Mouse (Mus musculus) midbrain, postnatal 0 days (tissue): ENCODE data around the gene Cabp2. TPM values are rescaled to one million over a fixed set of nuclear protein-coding genes. Genes with fewer than 3 reads are reported as not detected.

Source experiments
- ATAC-seq: fragments of 200-750 bp; cut with Nextera tagmentation; 2 replicates; pipeline ENCODE4 v1.8.0; 2017; ENCODE audit warnings: moderate number of reproducible peaks, mild to moderate bottlenecking, moderate TSS enrichment, moderate library complexity; ENCODE audit not compliant: low FRiP score
- DNase-seq: peaks from one replicate; pipeline ENCODE4 v3.0.0-alpha.2; 2015; ENCODE audit warnings: low spot score
- H3K27ac ChIP-seq: fragments of 300-500 bp; sonication (generic); 2 replicates; pipeline ENCODE4 v1.5.1; 2014; ENCODE audit warnings: low read depth, mild to moderate bottlenecking, low read length, mixed read lengths
- H3K27me3 ChIP-seq: fragments of 300-500 bp; sonication (generic); 2 replicates; pipeline ENCODE4 v1.6.1; 2014; ENCODE audit warnings: low read length, control low read depth, mixed read lengths; ENCODE audit not compliant: insufficient read depth
- H3K36me3 ChIP-seq: fragments of 300-500 bp; sonication (generic); 2 replicates; pipeline ENCODE4 v1.6.1; 2014; ENCODE audit warnings: low read length, control low read depth, mixed read lengths; ENCODE audit not compliant: insufficient read depth
- H3K4me1 ChIP-seq: fragments of 300-500 bp; sonication (generic); 2 replicates; pipeline ENCODE4 v1.6.1; 2014; ENCODE audit warnings: mild to moderate bottlenecking, control low read depth, antibody characterized with exemption, low read length, mixed read lengths; ENCODE audit not compliant: insufficient read depth
- H3K4me2 ChIP-seq: fragments of 300-500 bp; sonication (generic); 2 replicates; pipeline ENCODE4 v1.6.1; 2014; ENCODE audit warnings: low read depth, mild to moderate bottlenecking, low read length, mixed read lengths; ENCODE audit not compliant: poor library complexity, severe bottlenecking
- H3K4me3 ChIP-seq: fragments of 300-500 bp; sonication (generic); 2 replicates; pipeline ENCODE4 v1.5.1; 2014; ENCODE audit warnings: low read depth, mild to moderate bottlenecking, low read length, moderate library complexity
- H3K9ac ChIP-seq: fragments of 300-500 bp; sonication (generic); replicated peaks from 2 replicates; pipeline ENCODE4 v1.6.1; 2014; ENCODE audit warnings: mild to moderate bottlenecking, low read length, moderate library complexity, mixed read lengths; ENCODE audit not compliant: poor library complexity, severe bottlenecking
- H3K9me3 ChIP-seq: fragments of 300-500 bp; sonication (generic); 2 replicates; pipeline ENCODE4 v1.6.1; 2016; ENCODE audit warnings: low read length, control low read depth
- CTCF ChIP-seq: IDR thresholded peaks from 2 replicates; pipeline ENCODE4 v1.5.1; 2016; ENCODE audit warnings: antibody characterized with exemption, mild to moderate bottlenecking
- WGBS: fragments of 180-500 bp; shearing (Covaris S2); extraction: QIAGEN DNeasy Blood & Tissue Kit; methylation state at CpG from one replicate; pipeline ENCODE4 v1.1.7; 2014; 5-methylcytosine and 5-hydroxymethylcytosine counted together
- polyA plus RNA-seq: library from polyadenylated mRNA; unstranded; fragments of >200 nt; fragmentation: Nextera tagmentation; extraction: Ambion mirVana; gene quantifications from 2 replicates; pipeline ENCODE4 v1.2.1, GENCODE M21; 2015
- total RNA-seq: library from RNA; depleted of rRNA; stranded (reverse); fragments of >200 nt; gene quantifications from 2 replicates; pipeline ENCODE4 v1.2.3, GENCODE M21; 2014

The Cabp2 gene
- total and polyA plus RNA-seq, 2 experiments from 2014 or later = not detected

DNA sequence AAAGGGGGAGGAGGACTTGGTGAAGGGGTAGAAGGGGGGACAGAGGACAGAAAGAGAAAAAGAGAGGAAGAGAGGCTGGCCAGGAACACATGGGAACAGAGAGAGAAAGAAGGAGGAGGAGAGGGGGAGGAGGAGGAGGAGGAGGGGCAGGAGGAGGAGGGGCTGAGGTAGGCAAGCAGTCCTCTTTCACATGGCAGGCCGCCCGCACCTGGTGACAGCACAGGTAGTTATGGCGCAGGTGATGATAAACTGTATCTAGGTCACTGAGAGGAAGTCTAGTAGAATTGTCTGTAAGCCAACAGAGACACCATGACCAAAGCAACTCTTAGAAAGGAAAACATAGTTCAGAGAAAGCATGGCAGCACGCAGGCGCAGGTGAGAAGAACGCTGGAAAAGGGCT, 10.0 kb upstream of the Cabp2 start:
- DNase-seq (no peak), ATAC-seq (no peak)
- no peaks in the 10 kb centered on the region for H3K9me3 ChIP-seq
- H3K9ac ChIP-seq = no peak overlapping the region
- no peak overlapping the region for H3K4me3 ChIP-seq
- no peaks in the 10 kb centered on the region for H3K27me3 ChIP-seq
- H3K4me2 ChIP-seq = no peak overlapping the region
- no peaks in the 10 kb centered on the region for H3K36me3 ChIP-seq
- H3K27ac ChIP-seq = no peak overlapping the region
- TF ChIP-seq CTCF = no peak
- WGBS = 93% methylated on average over 6 of the region's 6 CpGs
- no peaks in the 10 kb centered on the region for H3K4me1 ChIP-seq

DNA sequence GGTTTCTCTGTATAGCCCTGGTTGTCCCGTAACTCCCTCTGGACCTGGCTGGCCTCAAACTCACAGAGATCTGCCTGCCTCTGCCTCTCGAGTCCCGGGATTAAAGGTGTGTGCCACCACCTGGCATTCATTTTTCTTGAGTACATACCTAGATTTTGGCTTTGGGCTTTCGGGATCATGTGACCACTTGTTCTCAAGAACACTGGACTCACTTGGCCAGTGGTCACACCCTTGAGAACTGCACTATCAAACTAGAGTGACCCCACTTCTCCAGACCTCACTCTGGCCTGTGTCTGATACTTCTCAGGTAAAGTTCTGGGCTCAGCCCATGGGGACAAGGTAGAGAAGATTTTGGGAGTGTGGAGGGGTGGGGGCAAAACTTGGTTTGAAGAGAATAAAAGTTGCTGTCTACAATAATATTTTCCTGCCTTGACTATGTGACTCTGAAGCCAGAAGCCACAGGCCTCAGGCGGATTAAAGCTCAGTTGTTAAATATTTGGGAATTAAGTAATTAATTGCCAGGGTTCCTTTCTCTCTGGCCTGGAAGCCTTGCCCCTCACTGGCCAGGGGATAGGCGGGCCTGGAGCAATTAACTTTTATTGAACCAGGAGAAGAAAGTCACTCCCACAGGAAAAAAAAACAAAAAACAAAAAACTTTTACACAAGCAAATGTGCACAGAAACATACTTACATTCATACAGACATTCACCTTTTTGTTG, 8.5 kb upstream of the Cabp2 start:
- Histone ChIP-seq H3K9me3 (no peaks in the 10 kb centered on the region), H3K27me3 (no peaks in the 10 kb centered on the region), H3K36me3 (no peaks in the 10 kb centered on the region), H3K9ac (no peak overlapping the region), H3K4me3 (no peak overlapping the region), H3K27ac (no peak overlapping the region), H3K4me2 (no peak overlapping the region), H3K4me1 (no peaks in the 10 kb centered on the region)
- WGBS = 87% methylated on average over 6 of the region's 6 CpGs
- DNase-seq (no peak), ATAC-seq (no peak)
- TF ChIP-seq CTCF = no peak

DNA sequence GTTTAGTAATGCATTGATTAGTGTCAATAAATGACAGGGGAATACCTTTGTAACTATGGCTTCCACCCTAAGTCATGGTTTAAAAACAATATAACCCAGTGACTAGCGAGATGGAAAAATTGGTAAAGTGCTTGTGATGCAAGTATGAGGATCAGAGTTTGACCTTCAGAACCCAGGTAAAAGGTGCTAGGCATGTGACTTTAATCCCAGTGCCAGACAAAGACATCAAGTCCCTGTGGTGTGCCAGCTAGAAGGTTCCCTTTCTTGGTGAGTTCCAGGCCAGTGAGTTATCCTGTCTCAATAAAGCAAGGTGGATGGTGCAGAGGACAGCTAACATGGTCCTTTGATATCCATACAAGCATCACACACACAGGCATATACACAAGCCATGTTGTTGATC, 5.8 kb upstream of the Cabp2 start:
- no peak overlapping the region for H3K4me2 ChIP-seq
- no peak overlapping the region for H3K9ac ChIP-seq
- ATAC-seq (no peak), DNase-seq (no peak)
- H3K9me3 ChIP-seq = no peaks in the 10 kb centered on the region
- H3K4me1 ChIP-seq = no peaks in the 10 kb centered on the region
- no peaks in the 10 kb centered on the region for H3K27me3 ChIP-seq
- H3K4me3 ChIP-seq = no peak overlapping the region
- H3K27ac ChIP-seq = no peak overlapping the region
- no peaks in the 10 kb centered on the region for H3K36me3 ChIP-seq
- no peak for TF ChIP-seq CTCF
- WGBS = 82% methylated on average over 1 of the region's 1 CpGs

DNA sequence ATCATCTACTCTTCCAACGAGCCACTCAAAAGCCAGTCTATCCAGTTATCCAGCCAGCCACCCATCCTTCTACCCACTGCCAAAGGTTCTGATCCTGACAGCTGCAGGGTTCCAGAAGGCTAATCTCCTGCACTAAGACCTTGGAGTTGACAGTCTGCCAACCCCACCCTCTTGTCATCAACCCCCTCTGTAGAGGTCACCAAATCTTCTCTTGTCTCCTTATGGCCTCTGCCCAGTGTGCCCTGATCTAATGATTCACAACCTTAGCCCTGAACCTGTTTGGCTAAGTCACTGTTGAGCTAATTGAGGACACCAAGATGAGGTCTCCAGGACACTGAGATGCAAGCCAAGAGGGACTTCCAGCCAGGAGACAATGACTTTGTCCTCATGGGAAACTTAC, 1.8 kb upstream of the Cabp2 start:
- WGBS = 81% methylated on average over 1 of the region's 1 CpGs
- Histone ChIP-seq H3K27ac (no peak overlapping the region), H3K4me2 (no peak overlapping the region), H3K9me3 (no peaks in the 10 kb centered on the region), H3K36me3 (no peaks in the 10 kb centered on the region), H3K9ac (no peak overlapping the region), H3K4me1 (no peaks in the 10 kb centered on the region), H3K4me3 (no peak overlapping the region), H3K27me3 (no peaks in the 10 kb centered on the region)
- DNase-seq = no peak
- TF ChIP-seq CTCF = no peak
- no peak for ATAC-seq

DNA sequence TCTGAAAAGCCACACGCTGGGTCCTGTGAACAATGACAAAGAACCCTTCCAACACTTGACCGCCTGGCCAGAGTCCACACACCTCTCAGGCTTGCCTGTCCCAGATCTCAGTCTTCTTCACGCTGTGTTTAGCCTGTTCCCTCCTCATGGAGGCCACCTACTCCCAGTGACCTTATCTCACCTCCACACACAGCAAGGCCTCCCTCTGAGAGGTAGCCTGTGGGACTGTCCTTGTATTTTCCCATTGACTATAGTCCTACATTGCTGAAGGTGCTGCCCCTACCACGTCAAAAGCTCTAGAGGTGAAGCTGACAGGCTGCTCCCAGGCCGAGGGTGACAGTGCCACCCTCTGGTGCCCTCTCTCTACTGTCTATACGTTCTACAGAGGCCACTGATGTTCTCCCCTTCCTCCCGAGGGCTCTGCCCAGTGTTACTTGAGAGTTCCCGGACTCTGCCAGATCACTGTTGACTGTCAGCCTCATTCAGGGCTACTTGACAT, 818 bp upstream of the Cabp2 start:
- Histone ChIP-seq H3K4me3 (no peak overlapping the region), H3K27ac (no peak overlapping the region), H3K9ac (no peak overlapping the region), H3K36me3 (no peaks in the 10 kb centered on the region), H3K27me3 (no peaks in the 10 kb centered on the region), H3K4me2 (no peak overlapping the region), H3K9me3 (no peaks in the 10 kb centered on the region), H3K4me1 (no peaks in the 10 kb centered on the region)
- no peak for TF ChIP-seq CTCF
- ATAC-seq (no peak), DNase-seq (no peak)
- WGBS = 70% methylated on average over 8 of the region's 8 CpGs

DNA sequence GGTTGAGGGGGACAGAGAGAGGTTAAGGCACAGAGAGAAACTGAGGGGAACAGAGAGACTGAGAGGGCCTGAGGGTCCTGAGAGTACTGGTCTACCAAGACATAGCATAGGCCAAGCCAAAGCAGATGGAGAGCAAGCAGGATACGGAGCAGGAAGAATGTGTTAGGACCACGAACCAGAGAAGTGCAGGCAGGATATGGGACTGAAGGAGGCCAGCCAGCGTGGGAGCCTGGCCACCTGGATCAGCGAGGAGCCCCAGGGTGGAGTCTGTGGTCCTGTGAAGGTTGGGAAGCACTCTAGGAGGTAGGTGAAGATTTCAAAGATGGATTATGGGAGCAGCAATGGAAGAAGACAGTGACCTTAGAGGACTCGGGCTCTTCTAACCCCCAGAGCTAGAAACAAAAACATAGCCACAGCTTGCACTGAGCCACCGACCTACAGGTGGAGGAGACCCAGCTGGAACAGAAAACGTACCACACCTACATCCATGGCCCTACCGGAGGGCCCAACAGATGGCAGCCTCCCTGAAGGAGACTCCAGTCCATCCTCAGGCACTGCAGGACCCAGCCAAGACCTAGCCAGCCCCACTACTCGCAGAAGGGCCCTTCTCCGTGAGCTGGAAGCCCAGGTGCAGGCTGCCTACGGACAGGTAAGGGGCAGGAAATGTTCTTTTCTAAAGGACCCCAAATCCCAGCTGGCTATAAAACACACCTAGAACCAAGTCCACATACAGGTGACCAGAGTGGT, 1.0 kb downstream of the Cabp2 start:
- Histone ChIP-seq H3K27me3 (no peaks in the 10 kb centered on the region), H3K27ac (no peak overlapping the region), H3K4me1 (no peaks in the 10 kb centered on the region), H3K9ac (no peak overlapping the region), H3K36me3 (no peaks in the 10 kb centered on the region), H3K4me3 (no peak overlapping the region), H3K4me2 (no peak overlapping the region), H3K9me3 (no peaks in the 10 kb centered on the region)
- DNase-seq (no peak), ATAC-seq (no peak)
- 83% methylated on average over 11 of the region's 11 CpGs for WGBS
- no peak for TF ChIP-seq CTCF
